Mouse (Mus musculus): ENCODE measurements around the gene Ovca2. TPM values are rescaled to one million over a fixed set of nuclear protein-coding genes. Genes with fewer than 3 reads are reported as not detected.
A peak's percentile ranks its signal among the peaks of the same experiment; 100 is the strongest.

Ovca2 gene
- 21.3 and 21.4 TPM in 2 replicates for polyA plus RNA-seq (2015; fragmentation: Nextera tagmentation; extraction: Ambion mirVana)

DNA sequence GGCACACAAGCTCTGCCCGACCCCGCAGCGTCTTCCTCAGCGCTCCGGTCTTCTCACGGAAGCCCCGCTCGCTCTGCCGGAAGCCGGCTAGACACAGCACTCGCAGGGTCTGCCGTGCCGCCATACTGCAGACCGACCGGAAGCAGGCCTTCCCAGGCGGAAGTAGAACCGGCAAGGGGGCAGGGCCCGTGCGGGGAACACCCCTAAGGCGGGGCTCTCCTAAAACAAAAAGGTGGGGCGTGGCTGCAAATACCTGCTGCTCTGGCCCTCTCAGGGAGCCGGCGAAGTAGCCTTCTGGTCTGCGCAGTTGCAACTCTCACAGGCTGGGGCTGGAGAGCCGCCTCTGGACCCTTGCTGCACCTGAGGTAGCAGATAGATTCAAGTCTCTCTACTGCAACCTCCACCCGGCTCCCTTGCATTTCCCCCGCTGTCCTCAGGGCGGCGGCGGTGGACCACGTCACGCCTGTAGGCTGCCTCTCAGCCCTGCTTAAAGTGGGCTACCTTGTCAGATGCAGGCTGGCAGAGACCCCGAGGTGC is at the start of gene Ovca2:
Gene Ovca2 (minus strand): TSS at position 164 of the 537 bp plus-strand sequence.
- H3K36me3 ChIP-seq: peaks cover 21% of the 10 kb centered on the region
- peak within 1 kb of the TSS; percentile 73 for H3K9ac ChIP-seq
- peak within 1 kb of the TSS; percentile 71 for H3K4me3 ChIP-seq (replicated peaks)
- H3K9me3 ChIP-seq: no peaks in the 10 kb centered on the region
- H3K4me1 ChIP-seq (replicated peaks): peaks cover 12% of the 10 kb centered on the region
- H3K27ac ChIP-seq: peak within 1 kb of the TSS; percentile 42
- peak; percentile 98 for ATAC-seq
- under 1% methylated on average over 33 of the region's 33 CpGs for WGBS
- peak within 1 kb of the TSS; percentile 86 for H3K4me2 ChIP-seq (replicated peaks)
- no peaks in the 10 kb centered on the region for H3K27me3 ChIP-seq (replicated peaks)

DNA sequence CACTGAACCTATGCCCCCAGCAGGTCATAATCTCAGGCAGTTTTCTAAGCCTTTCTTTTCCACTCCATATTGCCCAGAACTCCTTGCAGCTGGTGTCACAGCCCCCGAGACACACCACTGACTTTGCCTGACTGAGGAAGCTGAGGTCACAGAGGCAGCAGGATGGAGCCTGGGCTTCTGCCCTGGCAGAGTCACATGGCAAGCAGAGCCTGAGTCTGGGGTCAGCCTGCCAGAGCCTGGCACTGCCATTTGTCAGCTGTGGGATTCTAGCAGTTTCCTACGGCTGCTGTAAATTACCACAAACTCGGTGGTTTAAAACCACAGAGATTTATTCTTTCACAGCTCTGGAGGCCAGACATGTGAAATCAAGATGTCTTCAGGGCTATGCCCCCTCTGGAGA is 49.0 kb upstream of the Ovca2 start:
- Histone ChIP-seq H3K9me3 (no peaks in the 10 kb centered on the region), H3K4me2 (replicated peaks) (no peak overlapping the region), H3K9ac (no peak overlapping the region), H3K27me3 (replicated peaks) (no peaks in the 10 kb centered on the region), H3K27ac (no peak overlapping the region), H3K4me3 (replicated peaks) (no peak overlapping the region), H3K4me1 (replicated peaks) (no peaks in the 10 kb centered on the region), H3K36me3 (no peaks in the 10 kb centered on the region)
- WGBS: 53% methylated on average over 3 of the region's 3 CpGs
- ATAC-seq: no peak

DNA sequence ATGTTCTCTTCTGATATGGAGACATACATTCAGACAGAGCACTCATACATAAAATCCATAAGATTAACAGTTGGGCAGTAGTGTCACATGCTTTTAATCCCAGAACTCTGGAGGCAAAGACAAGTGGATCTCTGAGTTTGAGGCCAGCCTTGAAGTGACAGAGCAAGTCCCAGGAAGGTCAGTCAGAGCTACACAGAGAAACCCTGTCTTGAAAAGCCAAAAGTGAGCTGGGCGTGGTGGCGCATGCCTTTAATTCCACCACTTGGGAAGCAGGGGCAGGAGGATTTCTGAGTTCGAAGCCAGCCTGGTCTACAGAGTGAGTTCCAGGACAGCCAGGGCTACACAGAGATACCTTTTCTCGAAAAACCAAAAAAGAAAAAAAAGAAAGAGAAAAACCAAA is 46.2 kb upstream of the Ovca2 start:
- Histone ChIP-seq H3K4me3 (replicated peaks) (no peak overlapping the region), H3K9ac (no peak overlapping the region), H3K36me3 (no peaks in the 10 kb centered on the region), H3K27ac (no peak overlapping the region), H3K4me2 (replicated peaks) (no peak overlapping the region), H3K9me3 (no peaks in the 10 kb centered on the region), H3K4me1 (replicated peaks) (peaks cover 9% of the 10 kb centered on the region; the same call in 1 of the 2 replicates), H3K27me3 (replicated peaks) (no peaks in the 10 kb centered on the region)
- WGBS: 85% methylated on average over 4 of the region's 4 CpGs
- ATAC-seq: no peak

DNA sequence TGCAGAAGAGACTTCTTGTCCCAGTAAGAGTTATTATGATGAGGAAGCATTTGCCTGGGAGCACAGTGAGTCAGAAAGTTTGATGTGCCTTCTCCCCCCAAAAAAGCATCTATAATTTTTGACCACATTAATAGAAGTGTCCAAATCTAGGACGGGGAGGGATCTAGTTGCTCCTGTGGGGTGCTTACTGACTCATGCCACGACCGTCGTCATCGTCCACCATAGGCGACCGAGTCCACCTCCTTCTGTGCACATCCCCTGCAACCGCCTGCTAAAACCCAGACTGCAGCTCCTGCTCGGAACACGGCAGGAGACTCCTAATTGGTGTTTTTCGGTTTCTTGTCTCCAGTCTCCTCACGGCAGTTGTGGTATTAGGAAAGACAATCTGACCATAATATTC is 45.4 kb upstream of the Ovca2 start:
- Histone ChIP-seq H3K4me1 (replicated peaks) (peaks cover 12% of the 10 kb centered on the region; the same call in 1 of the 2 replicates), H3K27me3 (replicated peaks) (no peaks in the 10 kb centered on the region)
- ATAC-seq: no peak

DNA sequence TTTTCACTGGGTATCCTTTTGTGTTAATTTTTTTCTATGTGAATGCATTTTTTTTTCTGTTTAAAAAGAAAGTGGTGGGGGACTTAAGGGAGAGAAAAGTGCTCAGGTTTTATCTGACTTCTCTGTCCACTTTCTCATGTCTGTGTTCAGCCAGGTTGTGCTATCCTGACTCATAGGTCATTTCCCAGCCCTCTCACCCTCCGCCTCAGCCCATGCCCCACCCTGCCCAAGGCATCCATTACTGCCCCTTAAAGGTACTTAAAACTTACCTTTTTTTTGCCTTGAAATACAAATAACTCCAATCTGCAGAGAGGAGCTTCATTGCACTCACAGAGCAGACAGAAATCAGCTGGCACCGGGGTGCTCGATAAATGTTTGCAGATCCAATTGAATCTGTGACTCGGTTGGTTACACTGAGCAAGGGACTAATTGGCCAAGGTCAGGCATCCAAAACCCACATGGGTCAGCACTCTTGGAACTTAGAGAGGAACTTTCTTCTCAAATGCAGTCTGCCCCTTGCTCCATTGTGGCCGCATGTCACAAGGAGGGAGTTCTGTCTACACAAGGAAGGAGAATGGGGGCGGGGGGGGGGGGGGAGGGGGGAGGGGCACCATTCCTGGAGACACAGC is 42.0 kb upstream of the Ovca2 start:
- peaks cover 20% of the 10 kb centered on the region for H3K4me1 ChIP-seq (replicated peaks)
- H3K36me3 ChIP-seq: no peaks in the 10 kb centered on the region
- no peaks in the 10 kb centered on the region for H3K9me3 ChIP-seq
- H3K27ac ChIP-seq: no peak overlapping the region
- no peak for ATAC-seq
- no peak overlapping the region for H3K9ac ChIP-seq
- H3K27me3 ChIP-seq (replicated peaks): no peaks in the 10 kb centered on the region
- H3K4me2 ChIP-seq (replicated peaks): no peak overlapping the region
- 45% methylated on average over 6 of the region's 6 CpGs for WGBS
- H3K4me3 ChIP-seq (replicated peaks): no peak overlapping the region

More for the DNA sequence above, 45.4 kb upstream of the Ovca2 start:
- H3K4me3 ChIP-seq (replicated peaks): no peak overlapping the region
- 87% methylated on average over 12 of the region's 12 CpGs for WGBS
- H3K9me3 ChIP-seq: no peaks in the 10 kb centered on the region
- H3K9ac ChIP-seq: no peak overlapping the region
- no peaks in the 10 kb centered on the region for H3K36me3 ChIP-seq
- no peak overlapping the region for H3K27ac ChIP-seq
- H3K4me2 ChIP-seq (replicated peaks): no peak overlapping the region

DNA sequence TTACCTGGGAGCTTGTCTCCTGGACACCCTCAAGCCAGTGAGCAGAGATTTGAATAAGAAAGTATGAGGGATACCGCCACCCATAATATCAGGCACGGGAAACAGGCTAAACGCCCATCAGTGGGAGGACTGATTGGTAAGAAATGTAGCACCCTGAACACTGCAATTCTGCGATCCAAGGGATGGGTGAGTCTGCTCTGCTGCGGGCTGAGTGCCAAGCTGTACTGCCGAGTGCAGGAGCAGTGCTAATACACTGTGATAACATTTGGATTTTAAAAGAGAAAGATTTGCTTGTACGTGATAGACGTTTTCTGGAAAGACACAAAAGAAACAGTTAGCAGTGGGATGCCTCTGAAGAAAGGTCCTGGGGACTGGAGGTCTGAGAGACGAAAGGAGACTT is 41.5 kb upstream of the Ovca2 start:
- Histone ChIP-seq H3K9ac (no peak overlapping the region), H3K27ac (no peak overlapping the region), H3K4me2 (replicated peaks) (no peak overlapping the region), H3K4me1 (replicated peaks) (peaks cover 20% of the 10 kb centered on the region), H3K4me3 (replicated peaks) (no peak overlapping the region), H3K9me3 (no peaks in the 10 kb centered on the region), H3K36me3 (no peaks in the 10 kb centered on the region), H3K27me3 (replicated peaks) (no peaks in the 10 kb centered on the region)
- no peak for ATAC-seq
- WGBS: 35% methylated on average over 9 of the region's 9 CpGs

DNA sequence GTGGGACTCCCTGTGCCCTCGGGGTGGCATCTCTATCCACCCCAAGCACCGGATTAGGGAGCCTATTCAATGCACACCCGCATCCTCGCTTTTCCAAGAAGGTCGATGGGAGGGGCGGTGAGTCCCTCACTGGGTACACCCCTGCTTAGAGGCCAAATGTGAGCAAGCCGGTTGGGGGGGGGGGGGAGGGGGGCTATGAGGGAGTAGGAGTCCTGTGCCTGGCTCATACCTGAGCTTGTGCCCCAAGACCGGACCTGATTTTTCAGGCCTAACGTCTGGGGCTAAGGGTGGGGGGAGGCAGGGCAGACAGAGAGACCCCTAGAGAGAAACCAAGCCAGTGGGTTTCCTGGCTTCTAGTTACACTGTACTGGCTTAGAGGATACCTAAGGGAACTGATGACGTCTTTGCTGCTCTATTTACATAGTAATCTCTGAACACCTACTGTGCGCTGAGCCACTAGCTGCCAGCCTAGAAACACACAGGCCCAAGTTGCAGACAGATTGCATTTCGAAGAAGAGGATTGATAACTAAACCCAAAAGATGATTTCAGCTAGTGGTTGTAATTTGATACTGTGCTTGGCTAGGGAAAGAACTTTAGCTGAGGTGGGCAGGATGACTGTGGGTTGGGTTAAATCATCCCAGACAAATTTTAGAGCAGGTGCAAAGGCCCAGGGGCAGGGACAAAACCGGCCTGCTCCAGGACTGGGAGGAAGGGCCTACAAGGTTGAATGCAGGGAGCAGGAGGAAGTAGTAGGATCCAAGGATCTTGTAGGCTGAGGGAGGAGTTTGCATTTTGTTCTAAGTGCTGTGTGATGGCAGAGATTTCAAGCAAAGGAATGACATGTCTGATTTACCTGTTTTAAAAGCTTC is 35.7 kb upstream of the Ovca2 start:
- Histone ChIP-seq H3K4me1 (replicated peaks) (peaks cover 36% of the 10 kb centered on the region), H3K27me3 (replicated peaks) (no peaks in the 10 kb centered on the region), H3K4me2 (replicated peaks) (peak overlapping the region; percentile 78), H3K9me3 (no peaks in the 10 kb centered on the region), H3K27ac (peak overlapping the region; percentile 83), H3K36me3 (no peaks in the 10 kb centered on the region), H3K4me3 (replicated peaks) (peak overlapping the region; percentile 31), H3K9ac (peak overlapping the region; percentile 37)
- peak; percentile 37; the same call in 1 of the 2 replicates for ATAC-seq
- WGBS: 24% methylated on average over 12 of the region's 13 CpGs

DNA sequence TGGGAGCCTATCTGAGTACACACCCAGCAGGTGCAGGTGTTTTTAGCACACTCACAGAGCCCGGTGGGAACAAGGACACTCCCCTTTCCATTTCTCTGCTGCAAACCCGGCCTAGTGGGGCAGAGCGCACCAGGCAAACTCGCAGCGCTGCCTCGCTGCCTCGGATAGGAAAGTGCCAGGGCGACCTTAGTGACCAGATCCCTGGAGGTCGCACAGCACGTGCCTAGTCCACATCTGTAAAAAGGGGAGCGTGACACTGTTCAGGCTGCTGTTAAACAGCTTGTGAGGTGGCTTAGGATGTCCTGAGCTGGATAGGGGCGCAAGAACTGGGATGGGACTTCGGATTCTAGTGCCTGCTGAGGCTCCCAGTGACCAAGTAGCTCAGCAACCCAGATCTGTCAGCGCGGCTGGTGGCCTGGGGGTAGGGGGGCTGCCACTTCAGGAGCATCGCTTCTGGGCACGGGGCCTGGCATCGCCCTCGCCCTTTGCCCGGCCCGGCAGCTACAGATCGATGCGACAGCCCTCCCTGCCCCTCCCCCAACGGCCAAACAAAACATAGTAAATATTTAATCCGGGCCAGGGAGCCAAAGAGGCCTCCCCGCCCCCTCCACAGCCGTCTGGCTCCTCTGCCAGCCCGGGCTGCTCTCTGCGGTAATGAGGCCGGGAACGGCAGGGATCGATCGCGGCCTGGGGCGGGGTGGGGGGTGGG is 34.9 kb upstream of the Ovca2 start:
- no peaks in the 10 kb centered on the region for H3K27me3 ChIP-seq (replicated peaks)
- peak overlapping the region; percentile 37 for H3K9ac ChIP-seq
- H3K4me1 ChIP-seq (replicated peaks): peaks cover 36% of the 10 kb centered on the region
- no peaks in the 10 kb centered on the region for H3K9me3 ChIP-seq
- peak overlapping the region; percentile 31 for H3K4me3 ChIP-seq (replicated peaks)
- H3K4me2 ChIP-seq (replicated peaks): peak overlapping the region; percentile 78
- H3K36me3 ChIP-seq: no peaks in the 10 kb centered on the region
- peak overlapping the region; percentile 83 for H3K27ac ChIP-seq
- peak; percentile 89 for ATAC-seq
- WGBS: 8% methylated on average over 35 of the region's 35 CpGs

DNA sequence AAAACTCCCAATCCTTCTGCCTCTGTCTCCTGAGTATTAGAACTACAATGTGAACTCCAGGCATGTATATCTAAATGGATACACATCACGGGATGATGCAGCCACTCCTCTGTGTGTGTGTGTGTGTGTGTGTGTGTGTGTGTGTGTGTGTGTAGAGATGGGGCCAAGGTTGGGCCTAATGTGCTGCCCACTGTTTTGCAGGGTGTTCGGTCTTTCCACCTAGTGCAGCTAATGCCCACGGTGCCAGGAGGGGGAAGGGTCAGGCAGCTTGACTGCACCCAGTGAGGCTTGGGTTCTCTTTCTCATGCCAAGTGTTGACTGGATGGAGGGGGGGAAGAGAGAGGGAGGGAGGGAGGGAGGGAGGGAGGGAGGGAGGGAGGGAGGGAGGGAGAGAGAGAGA is 34.2 kb upstream of the Ovca2 start:
- Histone ChIP-seq H3K9me3 (no peaks in the 10 kb centered on the region), H3K4me1 (replicated peaks) (peaks cover 36% of the 10 kb centered on the region), H3K4me3 (replicated peaks) (no peak overlapping the region), H3K9ac (no peak overlapping the region), H3K4me2 (replicated peaks) (no peak overlapping the region), H3K36me3 (no peaks in the 10 kb centered on the region), H3K27ac (peak overlapping the region; percentile 73; the same call in 1 of the 2 replicates), H3K27me3 (replicated peaks) (no peaks in the 10 kb centered on the region)
- ATAC-seq: 0 out of 2 replicates have a peak, but pooled peaks have one; percentile 18
- 57% methylated on average over 1 of the region's 3 CpGs for WGBS

DNA sequence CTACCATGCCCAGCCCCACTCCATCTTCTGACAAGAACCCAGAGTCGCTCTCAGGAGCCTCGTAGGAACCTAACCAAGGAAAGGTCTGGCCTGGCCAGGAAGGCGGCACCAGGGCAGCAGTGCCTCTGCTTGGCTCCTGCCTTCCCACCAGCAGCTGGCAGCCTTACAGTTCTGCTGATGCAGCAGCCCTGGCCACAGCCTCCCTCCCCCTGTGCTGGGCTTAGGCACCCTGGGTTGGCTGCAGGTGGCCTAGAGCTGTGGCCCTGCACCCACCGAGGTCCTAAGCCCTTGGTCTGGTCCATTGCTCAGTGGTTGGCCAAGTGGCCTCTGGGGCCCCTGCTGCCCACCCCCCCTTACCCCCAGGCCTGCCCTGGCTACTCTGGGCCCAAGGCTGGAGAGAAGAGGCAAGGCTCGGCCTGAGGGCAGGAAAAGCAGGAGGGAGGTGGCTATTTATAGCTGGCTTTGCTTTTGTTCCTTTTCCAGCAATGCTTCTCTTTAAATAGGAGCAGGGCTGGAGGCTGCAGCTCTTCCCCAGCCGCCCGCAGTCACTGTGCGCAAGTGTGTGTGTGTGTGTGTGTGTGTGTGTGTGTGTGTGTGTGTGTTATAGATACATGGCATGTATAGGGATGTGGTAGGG is 33.5 kb upstream of the Ovca2 start:
- Histone ChIP-seq H3K9ac (no peak overlapping the region), H3K4me3 (replicated peaks) (no peak overlapping the region), H3K4me1 (replicated peaks) (peaks cover 36% of the 10 kb centered on the region), H3K27ac (peak overlapping the region; percentile 73), H3K36me3 (no peaks in the 10 kb centered on the region), H3K27me3 (replicated peaks) (no peaks in the 10 kb centered on the region), H3K4me2 (replicated peaks) (no peak overlapping the region), H3K9me3 (no peaks in the 10 kb centered on the region)
- WGBS: 61% methylated on average over 8 of the region's 8 CpGs
- 0 out of 2 replicates have a peak, but pooled peaks have one; percentile 2 for ATAC-seq

DNA sequence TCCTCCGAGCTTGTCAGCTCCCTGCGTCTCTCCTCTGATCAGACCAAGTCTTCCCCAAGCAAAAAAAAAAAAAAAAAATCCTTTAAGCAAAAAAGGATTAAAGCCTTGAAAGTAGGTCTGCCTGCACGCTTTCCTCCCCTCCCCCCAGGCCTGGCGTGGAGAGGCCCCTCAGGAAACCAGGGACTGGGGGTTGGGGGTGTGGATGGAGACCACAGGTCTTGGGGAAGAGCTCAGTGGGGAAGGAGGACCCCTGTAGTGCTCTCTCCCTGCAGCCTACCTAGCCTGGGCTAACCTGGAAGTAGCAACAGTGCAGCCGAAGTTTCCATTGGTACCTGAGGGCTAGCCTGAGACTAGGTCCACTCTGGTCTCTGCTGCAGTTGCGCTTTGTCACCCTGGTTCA is 32.1 kb upstream of the Ovca2 start:
- H3K4me2 ChIP-seq (replicated peaks): no peak overlapping the region
- no peaks in the 10 kb centered on the region for H3K36me3 ChIP-seq
- H3K27ac ChIP-seq: no peak overlapping the region
- H3K4me3 ChIP-seq (replicated peaks): no peak overlapping the region
- no peaks in the 10 kb centered on the region for H3K9me3 ChIP-seq
- H3K9ac ChIP-seq: no peak overlapping the region
- peaks cover 33% of the 10 kb centered on the region for H3K4me1 ChIP-seq (replicated peaks)
- ATAC-seq: no peak
- no peaks in the 10 kb centered on the region for H3K27me3 ChIP-seq (replicated peaks)
- 58% methylated on average over 6 of the region's 6 CpGs for WGBS
